Mouse (Mus musculus): Measurements from ENCODE around the gene Bpgm. TPM values are rescaled to one million over a fixed set of nuclear protein-coding genes. Genes with fewer than 3 reads are reported as not detected.

The Bpgm gene
- polyA plus RNA-seq, 1 experiment from 2014 or later, result 30.1 TPM

DNA sequence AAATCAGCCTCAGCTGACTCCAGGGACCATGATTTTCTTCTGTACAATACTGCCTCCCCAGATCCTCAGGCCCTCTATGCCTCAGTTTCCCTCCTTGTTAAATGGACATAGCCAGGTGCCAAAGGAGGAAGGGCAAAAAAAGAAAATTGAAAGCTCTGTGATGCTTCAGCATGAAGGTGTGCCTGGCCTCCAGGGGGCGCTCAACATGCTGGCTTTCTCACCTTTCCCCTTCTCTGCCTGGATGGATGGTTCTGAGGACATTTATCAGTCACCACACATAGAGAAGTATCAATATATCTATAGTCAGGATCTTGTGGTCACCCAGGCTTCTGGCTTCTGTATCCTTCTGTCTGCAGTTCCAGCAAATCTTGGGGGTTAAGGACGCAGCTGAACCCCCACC lies 73.0 kb downstream of the Bpgm start:
- Histone ChIP-seq H3K27me3 (ENCODE audit: control insufficient read depth, insufficient read depth, low read length) (no peaks in the 10 kb centered on the region), H3K9me3 (ENCODE audit: control insufficient read depth, low read length) (no peaks in the 10 kb centered on the region), H3K9ac (ENCODE audit: low read length) (no peak overlapping the region), H3K4me3 (ENCODE audit: low read depth, low read length) (no peak overlapping the region), H3K4me1 (replicated peaks; ENCODE audit: control insufficient read depth, insufficient read depth) (no peaks in the 10 kb centered on the region), H3K36me3 (ENCODE audit: control insufficient read depth, insufficient read depth, low read length) (no peaks in the 10 kb centered on the region), H3K4me2 (replicated peaks; ENCODE audit: low read depth) (no peak overlapping the region), H3K27ac (replicated peaks) (peak overlapping the region; percentile 50)
- ATAC-seq (ENCODE audit: low FRiP score, low TSS enrichment) (no peak), DNase-seq (ENCODE audit: low spot score) (peak; percentile 58)
- WGBS, result 50% methylated on average over 2 of the region's 2 CpGs
- TF ChIP-seq CTCF (IDR thresholded peaks at IDR 0.05; ENCODE audit: low read depth) (peak; percentile 87), EP300 (optimal IDR thresholded peaks at IDR 0.05) (no peak)

DNA sequence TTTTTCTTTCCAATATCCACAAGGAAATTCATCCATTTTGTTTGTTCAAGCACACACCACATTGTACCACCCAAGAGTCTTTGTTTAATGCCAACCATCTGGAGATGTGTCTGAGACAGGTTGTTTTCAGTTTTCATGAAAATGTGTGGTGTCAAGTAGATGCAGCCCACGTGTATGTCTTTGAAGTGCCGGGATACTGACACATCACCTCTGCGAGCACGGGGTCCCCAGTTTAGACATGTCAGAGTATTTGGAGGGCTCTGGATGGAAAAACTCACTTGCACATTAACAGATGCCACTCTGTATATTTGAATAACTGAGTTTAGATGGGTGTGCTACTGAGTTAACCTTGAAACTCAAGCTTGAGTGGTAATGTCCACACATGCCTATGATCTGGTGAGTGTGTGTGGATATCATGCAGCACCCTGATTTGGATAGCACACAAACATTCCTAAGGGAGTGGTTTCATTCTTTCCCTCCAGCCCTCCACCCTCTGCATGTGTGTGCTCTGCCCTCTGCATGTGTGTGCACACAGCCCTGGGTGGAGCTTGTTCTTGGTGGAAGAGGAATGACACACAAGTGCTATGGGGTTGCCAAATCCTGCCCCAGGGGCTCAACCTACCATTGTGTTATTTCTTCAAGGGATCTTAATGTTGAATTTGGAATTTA lies 76.6 kb downstream of the Bpgm start:
- WGBS, result 83% methylated on average over 4 of the region's 4 CpGs
- Histone ChIP-seq H3K4me3 (ENCODE audit: low read depth, low read length) (no peak overlapping the region), H3K27me3 (ENCODE audit: control insufficient read depth, insufficient read depth, low read length) (no peaks in the 10 kb centered on the region), H3K9me3 (ENCODE audit: control insufficient read depth, low read length) (no peaks in the 10 kb centered on the region), H3K36me3 (ENCODE audit: control insufficient read depth, insufficient read depth, low read length) (no peaks in the 10 kb centered on the region), H3K27ac (replicated peaks) (no peak overlapping the region), H3K9ac (ENCODE audit: low read length) (no peak overlapping the region), H3K4me2 (replicated peaks; ENCODE audit: low read depth) (no peak overlapping the region), H3K4me1 (replicated peaks; ENCODE audit: control insufficient read depth, insufficient read depth) (no peaks in the 10 kb centered on the region)
- DNase-seq (ENCODE audit: low spot score) (no peak), ATAC-seq (ENCODE audit: low FRiP score, low TSS enrichment) (no peak)
- no peak for TF ChIP-seq CTCF (IDR thresholded peaks at IDR 0.05; ENCODE audit: low read depth)
- no peak for TF ChIP-seq EP300 (optimal IDR thresholded peaks at IDR 0.05)

GRCm38 (mm10) chr6:34554291-34554997 lies 78.4 kb downstream of the Bpgm start:
- 54% methylated on average over 9 of the region's 9 CpGs for WGBS
- Histone ChIP-seq H3K9ac (ENCODE audit: low read length) (no peak overlapping the region), H3K27ac (replicated peaks) (no peak overlapping the region), H3K4me1 (replicated peaks; ENCODE audit: control insufficient read depth, insufficient read depth) (no peaks in the 10 kb centered on the region), H3K36me3 (ENCODE audit: control insufficient read depth, insufficient read depth, low read length) (no peaks in the 10 kb centered on the region), H3K4me3 (ENCODE audit: low read depth, low read length) (no peak overlapping the region), H3K27me3 (ENCODE audit: control insufficient read depth, insufficient read depth, low read length) (no peaks in the 10 kb centered on the region), H3K9me3 (ENCODE audit: control insufficient read depth, low read length) (no peaks in the 10 kb centered on the region), H3K4me2 (replicated peaks; ENCODE audit: low read depth) (no peak overlapping the region)
- TF ChIP-seq EP300 (optimal IDR thresholded peaks at IDR 0.05) (no peak), CTCF (IDR thresholded peaks at IDR 0.05; ENCODE audit: low read depth) (no peak)
- ATAC-seq (ENCODE audit: low FRiP score, low TSS enrichment) (no peak), DNase-seq (ENCODE audit: low spot score) (no peak)

Other genes with a start within 250 kb of the Bpgm start
- 188 TPM in 2 replicates for gene Akr1b3, start 158.7 kb upstream of the Bpgm start, polyA plus RNA-seq (2015; fragmentation: Nextera tagmentation; extraction: Ambion mirVana)
- 96.1 and 112 TPM in 2 replicates for gene Akr1b8, start 122.1 kb upstream of the Bpgm start, polyA plus RNA-seq (2015; fragmentation: Nextera tagmentation; extraction: Ambion mirVana)
- 18.3 and 20.0 TPM in 2 replicates for gene Akr1b10, start 92.0 kb upstream of the Bpgm start, polyA plus RNA-seq (2015; fragmentation: Nextera tagmentation; extraction: Ambion mirVana)
- 0.17 and 1.2 TPM in 2 replicates for gene Akr1b7, start 63.9 kb upstream of the Bpgm start, polyA plus RNA-seq (2015; fragmentation: Nextera tagmentation; extraction: Ambion mirVana)
- 199 and 301 TPM in 2 replicates for gene Cald1, start 122.3 kb downstream of the Bpgm start, polyA plus RNA-seq (2015; fragmentation: Nextera tagmentation; extraction: Ambion mirVana)

All from stomach, postnatal 0 days (tissue).